Mouse (Mus musculus) frontal cortex, adult (tissue): ENCODE data around the gene Vstm4.

Experiments used
- ATAC-seq: cut with Nextera tagmentation; 2 replicates; pipeline ENCODE4 v1.9.2; 2017; ENCODE audit warnings: mild to moderate bottlenecking, moderate library complexity, mixed read lengths; ENCODE audit not compliant: low TSS enrichment

Gene Vstm4

DNA sequence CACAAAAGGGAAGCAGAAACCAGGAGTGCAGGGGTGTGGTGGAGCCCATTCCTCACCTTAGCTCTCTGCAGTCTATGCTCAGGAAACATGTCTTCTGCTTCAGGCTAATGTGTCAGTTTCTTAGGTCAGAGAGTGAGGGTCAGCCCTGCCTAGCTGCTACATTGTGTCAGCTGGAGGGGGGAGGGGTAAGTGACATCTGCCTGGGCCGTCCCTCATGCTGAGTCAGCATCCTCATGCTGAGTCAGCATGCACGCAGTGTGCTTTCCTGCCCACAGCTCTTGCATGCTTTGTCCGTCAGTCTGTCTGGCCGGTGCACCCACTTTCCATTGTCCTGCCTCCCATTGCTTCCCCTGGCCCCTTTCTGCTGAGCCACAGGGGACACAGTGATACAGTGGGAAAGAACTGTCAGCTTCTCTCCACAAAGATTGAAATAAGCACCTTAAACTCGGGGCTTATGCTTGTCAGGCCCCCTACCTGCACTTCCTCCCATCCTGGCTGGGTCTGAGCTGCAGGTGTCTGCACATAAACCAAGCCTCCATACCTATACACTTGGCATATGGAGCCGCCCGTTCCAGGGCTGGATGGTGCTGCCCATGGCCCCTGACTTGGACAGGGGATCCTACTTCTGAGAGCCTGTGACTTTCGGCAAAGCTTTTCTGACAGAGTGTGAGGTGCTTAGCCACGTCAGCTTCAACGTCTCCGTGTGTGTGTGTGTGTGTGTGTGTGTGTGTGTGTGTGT lies 3.4 kb downstream of the Vstm4 start:
- no peak for ATAC-seq

GRCm38 (mm10) chr14:32861149-32861581 lies 4.6 kb downstream of the Vstm4 start:
- no peak for ATAC-seq

GRCm38 (mm10) chr14:32861656-32862055 lies 5.1 kb downstream of the Vstm4 start:
- ATAC-seq, result no peak

DNA sequence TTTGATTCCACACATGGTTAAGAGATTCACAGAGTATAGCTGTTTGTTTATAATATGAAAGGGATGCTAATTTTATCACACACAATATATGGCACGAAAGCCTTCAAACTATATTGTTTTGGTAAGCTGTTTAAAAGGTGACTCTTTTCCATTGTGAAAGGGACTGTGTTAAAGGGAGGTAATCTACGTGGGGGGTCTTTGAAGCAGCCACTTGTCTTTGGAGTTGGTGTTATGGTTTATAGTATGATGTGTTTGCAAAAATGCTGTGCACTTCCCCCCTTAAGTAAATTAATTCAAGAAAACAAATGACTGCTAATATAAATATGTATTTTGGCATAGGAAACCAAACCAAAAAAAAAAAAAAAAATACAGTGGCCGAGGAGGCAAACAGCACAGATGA lies 8.8 kb downstream of the Vstm4 start:
- no peak for ATAC-seq

DNA sequence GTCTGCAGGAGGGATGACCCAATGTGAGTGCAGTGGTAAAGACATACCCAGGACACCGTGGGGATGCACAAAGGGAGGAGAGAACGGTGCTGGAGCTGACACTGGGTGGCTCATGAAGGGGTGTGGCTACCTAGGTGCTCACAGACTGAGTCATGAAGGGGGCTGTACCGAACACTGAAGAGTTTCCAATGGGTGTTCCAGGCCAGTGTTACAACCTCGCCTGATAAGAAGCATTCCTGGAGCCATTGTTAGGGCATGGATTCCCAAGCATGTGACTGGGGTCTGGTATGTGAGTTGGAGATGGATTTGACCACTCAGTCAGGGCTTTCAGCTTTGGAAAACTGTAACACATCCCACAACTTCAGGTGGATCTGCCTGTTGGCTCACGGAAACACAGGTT lies 15.4 kb downstream of the Vstm4 start:
- ATAC-seq, result no peak

- ATAC-seq, result no peak
These were observed 21.0 kb downstream of the Vstm4 start for GRCm38 (mm10) chr14:32877549-32877948.

DNA sequence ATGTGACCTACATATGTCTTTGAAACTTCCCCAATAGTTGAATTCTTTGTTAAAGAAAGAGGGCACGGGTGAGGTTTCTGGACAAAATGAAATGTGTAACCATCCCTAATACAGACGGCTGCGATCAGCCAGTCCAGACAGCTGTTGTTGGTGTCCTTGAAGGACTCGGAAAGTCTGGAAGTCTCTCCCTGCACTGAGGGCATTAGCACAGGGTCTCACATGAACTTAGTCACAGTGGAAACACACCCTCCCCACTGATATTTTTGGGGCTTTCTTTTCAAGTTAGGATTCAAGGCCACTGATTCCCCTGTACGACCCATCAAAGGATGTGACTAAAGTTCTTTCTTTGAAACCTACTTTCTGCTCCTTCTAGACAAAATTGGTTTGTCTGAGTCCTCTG lies 23.8 kb downstream of the Vstm4 start:
- no peak for ATAC-seq

DNA sequence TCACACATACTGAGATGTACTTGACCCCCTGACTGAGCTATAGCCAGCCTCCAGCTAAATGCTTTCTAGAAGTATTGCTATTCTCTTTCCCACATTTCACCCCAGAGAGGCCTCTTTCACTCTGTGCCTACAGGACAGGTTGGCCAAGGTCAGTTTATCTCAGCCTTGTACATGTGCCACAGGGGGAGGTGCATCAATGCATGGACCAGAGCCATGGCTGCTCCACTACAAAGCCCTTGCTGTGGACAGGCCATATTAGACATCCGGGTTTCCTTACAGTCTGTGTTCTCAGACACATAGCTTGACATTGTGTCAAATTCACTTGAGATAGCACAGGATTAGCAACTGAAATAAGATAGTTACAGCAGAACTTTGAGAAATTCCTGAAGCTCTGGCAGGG lies 25.1 kb downstream of the Vstm4 start:
- ATAC-seq, result no peak

DNA sequence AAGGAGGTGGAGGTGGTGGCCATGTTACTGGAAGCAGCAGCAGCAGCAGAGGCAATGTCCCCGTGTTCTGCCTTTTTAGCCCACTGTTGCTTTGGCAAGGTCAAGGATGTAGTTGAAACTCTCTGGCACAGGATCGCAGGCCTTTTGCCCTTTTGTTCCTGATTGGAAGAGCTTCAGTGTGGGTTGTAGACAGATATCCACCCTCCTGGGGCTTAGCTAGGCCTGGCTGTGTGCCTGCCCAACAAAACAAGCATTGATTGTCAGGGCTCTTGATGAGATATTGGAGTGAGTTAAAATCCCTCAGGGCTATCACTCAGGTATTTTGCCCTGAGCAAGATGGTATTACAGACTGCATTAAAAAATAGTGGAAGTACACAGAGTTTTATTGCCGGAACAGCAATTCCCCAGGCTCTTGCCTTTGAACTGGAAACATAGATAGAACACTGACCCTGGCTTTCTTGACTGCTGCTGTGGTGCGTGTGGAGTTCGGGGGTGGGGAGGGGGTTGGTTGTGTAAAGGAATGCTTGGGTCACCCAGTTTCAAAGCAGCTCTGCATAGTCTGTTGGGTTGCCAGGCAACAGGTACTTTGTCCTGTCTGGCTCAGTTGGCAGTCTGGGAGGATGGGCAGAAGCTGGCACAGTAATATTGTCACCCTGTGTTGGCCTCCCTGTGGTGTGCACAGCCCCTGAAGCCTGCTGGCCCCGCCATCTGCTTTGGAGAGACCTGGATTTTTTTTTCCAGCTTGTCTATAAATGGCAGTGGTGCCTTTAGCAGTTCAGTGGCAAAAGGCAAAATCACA lies 32.5 kb downstream of the Vstm4 start:
- peak; percentile 62 for ATAC-seq

DNA sequence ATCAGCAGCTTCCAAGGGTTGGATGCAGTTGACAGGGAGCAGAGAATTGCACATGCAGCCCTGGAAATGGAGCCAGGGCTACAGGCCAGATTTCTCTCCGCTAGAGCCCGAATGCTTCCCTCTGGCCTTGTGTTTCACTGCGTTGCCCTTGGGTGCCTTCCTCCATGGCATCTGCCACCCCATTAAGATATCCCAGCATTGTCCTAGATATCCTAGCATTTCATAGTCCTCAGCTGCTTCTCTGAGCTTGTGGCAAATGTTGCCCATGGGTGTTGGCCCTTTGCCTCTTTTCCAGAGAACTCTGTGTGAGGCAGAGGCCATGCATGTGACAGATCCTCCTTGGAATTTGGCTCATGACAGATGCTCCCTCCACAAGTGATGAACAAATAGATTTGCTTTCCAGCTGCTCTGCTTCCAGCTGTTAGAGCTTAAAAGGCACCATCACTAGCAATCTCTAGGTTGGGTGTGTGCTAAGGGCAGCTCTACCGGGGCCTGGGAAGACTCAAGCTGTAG lies 37.8 kb downstream of the Vstm4 start:
- ATAC-seq, result no peak

DNA sequence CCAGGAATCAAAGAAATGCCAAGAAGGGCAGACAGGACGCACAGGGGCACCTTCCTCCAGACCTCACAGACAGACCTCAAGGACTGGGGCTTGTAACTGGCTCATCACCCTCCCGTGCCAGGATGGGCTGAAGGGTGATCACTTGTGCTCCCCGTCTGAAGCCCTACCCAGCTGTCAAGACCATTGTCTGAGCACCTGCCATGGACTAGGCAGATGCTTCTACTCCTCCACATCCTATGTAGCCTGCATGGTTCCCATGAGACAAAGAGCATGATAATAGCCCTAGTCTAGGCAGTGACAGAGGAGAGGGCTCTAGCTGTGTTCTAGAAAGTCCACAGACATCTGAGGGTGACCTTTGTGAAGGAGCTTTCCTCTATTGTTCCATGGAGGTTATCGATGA lies 38.3 kb downstream of the Vstm4 start:
- ATAC-seq, result no peak

- no peak for ATAC-seq
These were observed 40.3 kb downstream of the Vstm4 start for GRCm38 (mm10) chr14:32896896-32897295.

- ATAC-seq, result no peak
These were observed 46.6 kb downstream of the Vstm4 start for GRCm38 (mm10) chr14:32903203-32903602.

DNA sequence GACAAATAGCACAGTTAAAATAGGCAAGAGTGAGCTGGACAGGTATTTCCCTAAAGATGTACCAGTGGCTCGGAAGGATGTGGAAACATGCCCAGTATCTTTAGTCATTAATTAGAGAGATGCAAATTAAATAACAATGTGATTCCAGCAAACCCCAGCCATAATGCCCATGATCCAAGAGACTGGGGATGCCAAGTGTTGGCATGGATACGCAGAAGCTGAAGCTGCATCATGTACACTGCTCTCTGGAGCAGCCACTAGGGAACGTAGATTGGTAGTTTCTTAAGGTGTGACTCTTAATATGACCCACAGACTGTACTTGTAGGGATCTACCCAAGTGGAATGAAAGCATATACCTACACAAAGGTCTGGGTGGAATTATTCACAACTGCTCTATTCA lies 50.0 kb downstream of the Vstm4 start:
- ATAC-seq, result no peak

DNA sequence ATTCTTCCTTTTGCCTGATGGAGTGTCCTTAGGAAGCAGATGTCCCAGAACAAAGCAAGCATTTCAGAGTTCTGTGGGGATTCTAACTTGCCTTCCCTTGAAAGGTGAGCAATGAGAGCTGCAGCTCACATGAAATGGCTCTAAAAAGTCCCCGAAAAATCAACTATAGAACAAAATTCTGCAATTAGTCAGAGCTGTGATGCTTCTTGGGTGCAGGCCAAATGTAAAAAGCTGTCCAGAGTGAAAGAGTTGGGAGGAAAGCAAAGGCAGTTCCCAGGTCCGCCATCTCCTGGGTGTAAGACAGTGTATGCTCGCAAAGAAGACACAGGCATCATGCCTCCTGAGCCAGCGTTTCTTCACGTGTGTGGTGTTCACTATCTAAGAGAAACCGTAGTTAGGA lies 52.6 kb downstream of the Vstm4 start:
- peak; percentile 70 for ATAC-seq

- no peak for ATAC-seq
These were observed 54.6 kb downstream of the Vstm4 start for GRCm38 (mm10) chr14:32911187-32911586.

DNA sequence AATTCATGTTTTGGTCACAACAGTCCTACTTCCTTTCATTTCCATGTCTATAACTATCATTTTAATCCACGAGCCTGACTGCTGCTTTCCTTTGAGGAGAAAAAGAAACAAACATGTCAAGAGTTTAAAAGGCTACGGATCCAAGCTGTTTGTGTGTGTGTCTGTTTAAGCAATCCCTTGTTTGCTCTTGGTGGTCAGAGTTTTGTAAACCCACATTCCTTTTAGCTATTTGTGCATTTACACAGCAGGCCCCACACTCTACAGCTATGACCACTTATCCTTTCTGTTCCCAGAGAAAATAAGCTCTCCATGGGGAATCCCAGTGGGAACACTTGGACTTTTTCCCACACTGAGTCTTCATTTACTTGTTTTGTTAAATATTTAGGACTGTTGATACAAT lies 58.8 kb downstream of the Vstm4 start:
- no peak for ATAC-seq

DNA sequence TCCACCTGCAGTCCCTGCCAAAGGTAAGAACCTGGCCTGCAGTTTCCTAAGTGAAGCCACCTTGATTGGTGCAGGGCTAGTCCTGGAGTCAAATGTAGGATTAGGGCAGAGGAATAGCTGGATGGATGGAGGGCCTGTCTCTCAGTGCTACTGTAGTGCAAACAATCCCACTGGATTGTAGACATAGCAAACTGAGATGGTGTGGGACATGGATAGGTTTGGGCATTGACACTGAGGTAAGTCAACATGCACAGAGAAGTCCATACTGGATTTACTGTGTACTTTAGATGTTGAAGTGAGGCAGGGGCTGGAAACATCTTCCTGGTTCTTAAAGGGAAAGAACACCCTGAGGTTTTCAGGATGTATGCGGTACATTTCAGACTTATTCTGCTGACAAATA lies 61.4 kb downstream of the Vstm4 start:
- ATAC-seq, result no peak

DNA sequence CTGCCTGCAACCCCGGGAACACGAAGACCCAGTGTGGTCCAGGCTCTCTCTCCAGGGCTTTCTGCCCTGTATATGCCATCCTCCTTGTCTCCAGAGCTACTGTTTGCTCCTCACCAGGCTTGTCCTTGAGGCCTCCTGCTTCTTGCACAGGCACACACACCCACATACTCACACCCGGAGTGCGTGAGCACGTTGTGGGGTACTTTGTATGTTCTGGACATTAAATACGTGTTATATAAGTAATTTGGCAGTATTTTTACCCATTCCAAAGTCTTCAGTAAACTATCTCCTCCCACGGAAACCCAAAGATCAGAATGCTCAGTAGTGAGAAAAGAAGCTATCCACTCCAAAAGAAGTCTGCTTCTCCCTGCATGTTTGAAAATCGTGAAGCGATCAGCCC lies 67.3 kb downstream of the Vstm4 start:
- ATAC-seq, result peak; percentile 85

- peak; percentile 3; the same call in 1 of the 2 replicates for ATAC-seq
These were observed 75.2 kb downstream of the Vstm4 start for GRCm38 (mm10) chr14:32931709-32932108.

DNA sequence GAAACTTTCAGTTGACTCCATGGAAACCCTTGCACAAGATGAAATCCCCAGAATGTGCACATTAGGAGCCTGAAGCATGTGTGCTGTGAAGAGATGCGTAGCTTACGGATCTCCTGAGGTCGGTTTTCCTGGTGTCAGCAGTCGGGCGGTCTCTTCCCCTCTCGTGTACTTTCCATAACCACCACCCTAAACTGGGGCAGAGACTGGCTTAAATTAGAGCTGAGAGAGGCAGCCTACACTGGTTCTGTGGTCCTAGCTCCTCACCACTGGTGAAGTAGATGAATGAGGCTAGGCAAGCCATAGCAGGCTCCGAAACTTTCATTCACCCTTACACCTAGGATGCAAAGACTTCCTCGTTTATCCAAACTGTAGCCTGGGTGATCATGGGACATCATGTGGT lies 75.7 kb downstream of the Vstm4 start:
- ATAC-seq, result peak; percentile 83

DNA sequence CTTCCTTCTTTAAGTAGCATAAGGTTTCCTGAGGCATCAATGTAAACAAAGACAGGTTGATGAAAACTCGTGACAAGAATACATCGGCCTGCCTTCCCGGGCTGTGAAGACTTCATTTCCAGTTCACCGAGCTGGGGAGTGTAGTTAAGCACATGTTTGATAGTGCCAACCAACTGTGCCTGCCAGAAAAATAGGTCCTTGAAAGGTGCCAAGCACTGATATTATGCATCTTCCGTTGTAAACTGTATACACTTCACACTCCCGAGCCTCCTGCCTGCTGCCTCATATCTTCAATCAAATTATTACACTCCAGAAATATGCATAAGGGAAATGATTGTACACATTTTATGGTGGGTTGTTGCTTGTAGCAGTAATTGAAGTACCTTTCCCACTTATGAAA lies 77.5 kb downstream of the Vstm4 start:
- no peak for ATAC-seq

- ATAC-seq, result no peak
These were observed 82.7 kb downstream of the Vstm4 start for GRCm38 (mm10) chr14:32939217-32939616.
